Mouse (Mus musculus) stomach, postnatal 0 days (tissue): ENCODE measurements at regions not wholly inside any gene's neighbourhood (a gene's known extent, or its start where the extent isn't known, plus 50 kb on each side); places are given as distances from the start of the nearest gene placed in this dataset.

Source experiments
- CTCF ChIP-seq: IDR thresholded peaks from 2 replicates; pipeline ENCODE4 v1.5.1; 2016; ENCODE audit warnings: antibody characterized with exemption, low read depth, mild to moderate bottlenecking, moderate library complexity
- EP300 ChIP-seq: optimal IDR thresholded peaks from 2 replicates; pipeline ENCODE3; 2016; ENCODE audit warnings: antibody characterized with exemption

DNA sequence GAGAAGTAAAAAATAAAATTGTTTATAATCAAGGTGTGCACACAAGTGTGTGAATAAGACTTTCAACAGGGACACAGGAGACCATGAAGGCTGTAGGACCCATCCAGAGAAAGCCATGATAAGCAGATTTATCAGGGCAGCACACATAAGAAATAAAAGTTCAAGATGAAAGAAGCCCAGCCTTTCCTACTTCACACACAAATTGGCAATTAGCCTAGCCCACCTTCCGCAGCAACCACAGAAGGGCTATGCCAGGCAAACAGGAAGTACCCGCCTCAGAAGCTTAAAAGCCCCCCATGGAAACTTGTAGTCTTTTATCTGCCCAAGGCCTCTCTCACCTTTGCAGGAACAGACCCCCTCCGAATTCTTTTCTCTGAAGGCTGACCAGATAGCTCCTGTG lies 77.5 kb upstream of the Eomes start:
- TF ChIP-seq EP300 (no peak), CTCF (no peak)
